Comparison of ENCODE assay signal across 10 mouse cellular contexts in genomic region chr17:34261502-34261901, GRCm38 (mm10). TPM values are rescaled to one million over a fixed set of nuclear protein-coding genes. Genes with fewer than 3 reads are reported as not detected.
DNase-seq lines count a peak whose midpoint lies in the region; ATAC-seq lines count a peak whose summit lies in the region.
"Had no signal": no experiment of that assay in that cellular context is flagged by ENCODE, and none has a peak within 500 bp of the region (broad histone marks: within the 10 kb centered on the region; RNA-seq: fewer than 3 reads in every experiment).

No protein-coding gene starts in this region.

- H3K4me3 ChIP-seq in intestine, embryonic 16.5 days (ENCODE audit: low read length), result no peak overlapping the region
- H3K4me3 ChIP-seq: liver, embryonic 15.5 days had no signal

- 30% methylated on average over 4 of the region's 4 CpGs for WGBS in intestine, embryonic 16.5 days

- H3K27me3 ChIP-seq in intestine, embryonic 16.5 days (replicated peaks; ENCODE audit: control insufficient read depth, insufficient read depth, low read length), result peaks cover 19% of the 10 kb centered on the region; the same call in 1 of the 2 replicates

- peak; percentile 83 to 86 for DNase-seq in heart, adult 18-20 months
- no peak for DNase-seq in heart, postnatal 25 days (ENCODE audit: low spot score)
- DNase-seq in cerebellum, adult 8-10 months, result peak; percentile 19
- DNase-seq in gastrocnemius, adult 8-10 months (ENCODE audit: low spot score in 2 of 2), result peak; percentile 9 to 32
- DNase-seq in left cerebral cortex, postnatal 14 days (ENCODE audit: low spot score in 2 of 2), result peak; percentile 85 to 92
- DNase-seq in naive thymus-derived CD4-positive, alpha-beta T cell, adult 2 months (ENCODE audit: low read depth), result peak; percentile 91
- DNase-seq in spleen, postnatal 36 days (ENCODE audit: low spot score in 2 of 2), result peak; percentile 90 to 93

- ATAC-seq in intestine, embryonic 16.5 days, result peak; percentile 58

- no peaks in the 10 kb centered on the region for H3K36me3 ChIP-seq in intestine, embryonic 16.5 days (ENCODE audit: control insufficient read depth, insufficient read depth, low read length)
- H3K36me3 ChIP-seq: G1E; liver, embryonic 15.5 days had no signal

- no peak overlapping the region for H3K4me2 ChIP-seq in intestine, embryonic 16.5 days (ENCODE audit: low read depth, low read length)
- H3K4me2 ChIP-seq: liver, embryonic 15.5 days had no signal

- no peak overlapping the region for H3K9ac ChIP-seq in intestine, embryonic 16.5 days (ENCODE audit: low read depth, low read length)
- H3K9ac ChIP-seq: liver, embryonic 15.5 days had no signal

- peaks cover 8% of the 10 kb centered on the region; the same call in 1 of the 2 replicates for H3K4me1 ChIP-seq in intestine, embryonic 16.5 days (ENCODE audit: control insufficient read depth, insufficient read depth, low read length)

- no peak overlapping the region for H3K27ac ChIP-seq in intestine, embryonic 16.5 days (ENCODE audit: low read length)
- H3K27ac ChIP-seq: liver, embryonic 15.5 days had no signal

- H3K9me3 ChIP-seq in intestine, embryonic 16.5 days (ENCODE audit: control insufficient read depth, low read length), result no peaks in the 10 kb centered on the region
- H3K9me3 ChIP-seq: liver, embryonic 15.5 days had no signal

- intact Hi-C loops in heart, postnatal 25 days (cut with DNase I), result loop anchor here (5.0 kb wide), 1 partner anchor 46 kb away; the partner anchor contains the start of gene H2-Eb1
- intact Hi-C loops in left cerebral cortex, postnatal 14 days (cut with DNase I), result no loop called here

RNA-seq across cellular contexts. Expression of gene H2-Ab1, which starts 4.0 kb away (rescaled TPM):
- total RNA-seq in heart, adult 18-20 months (2021), result 10 to 100 TPM; 36.6 to 43.8 TPM
- 10 to 100 TPM in 1 of 2 experiments, 1 to 10 TPM in 1; 9.2 to 12.6 TPM for total RNA-seq in heart, postnatal 25 days (2021)
- 1 to 10 TPM; 2.3 to 4.7 (median 3.9) TPM for total RNA-seq in gastrocnemius, adult 8-10 months (2022)
- polyA plus RNA-seq in intestine, embryonic 16.5 days (2015; fragmentation: Nextera tagmentation; extraction: Ambion mirVana), result 28.5 and 30.9 TPM in 2 replicates
- 1 to 10 TPM; 1.1 to 2.1 TPM for total RNA-seq in left cerebral cortex, postnatal 14 days (2021)

RNA-seq across cellular contexts. Expression of gene H2-Ob, which starts 22.8 kb away (rescaled TPM):
- total RNA-seq in heart, adult 18-20 months (2021), result 1 to 10 TPM in 1 of 2 experiments, under 1 TPM in 1; 0.77 to 5.7 TPM
- total RNA-seq in heart, postnatal 25 days (2021), result 1 to 10 TPM in 1 of 2 experiments, under 1 TPM in 1; 0.70 to 1.5 TPM
- total RNA-seq in gastrocnemius, adult 8-10 months (2022), result under 1 TPM in 1 of 4 experiments, not detected in 3; 0.10 TPM
- polyA plus RNA-seq in intestine, embryonic 16.5 days (2015; fragmentation: Nextera tagmentation; extraction: Ambion mirVana), result 0.15 and 0.21 TPM in 2 replicates
- under 1 TPM in 1 of 2 experiments, not detected in 1; 0.15 TPM for total RNA-seq in left cerebral cortex, postnatal 14 days (2021)
- polyA plus RNA-seq: G1E had no signal

RNA-seq across cellular contexts. Expression of gene H2-Aa, which starts 26.1 kb away (rescaled TPM):
- total RNA-seq in heart, adult 18-20 months (2021), result 10 to 100 TPM; 52.0 to 53.2 TPM
- 10 to 100 TPM; 13.9 to 14.3 TPM for total RNA-seq in heart, postnatal 25 days (2021)
- 1 to 10 TPM; 3.1 to 4.1 (median 3.5) TPM for total RNA-seq in gastrocnemius, adult 8-10 months (2022)
- polyA plus RNA-seq in intestine, embryonic 16.5 days (2015; fragmentation: Nextera tagmentation; extraction: Ambion mirVana), result 15.7 and 17.5 TPM in 2 replicates
- 1 to 10 TPM; 1.6 to 1.7 TPM for total RNA-seq in left cerebral cortex, postnatal 14 days (2021)
- total RNA-seq: G1E had no signal
- polyA plus RNA-seq: G1E had no signal

RNA-seq across cellular contexts. Expression of gene H2-Eb1, which starts 44.2 kb away (rescaled TPM):
- 10 to 100 TPM; 54.9 to 60.2 TPM for total RNA-seq in heart, adult 18-20 months (2021)
- total RNA-seq in heart, postnatal 25 days (2021), result 10 to 100 TPM; 13.4 to 14.8 TPM
- total RNA-seq in gastrocnemius, adult 8-10 months (2022), result 1 to 10 TPM; 2.6 to 6.3 (median 3.7) TPM
- 11.0 and 11.1 TPM in 2 replicates for polyA plus RNA-seq in intestine, embryonic 16.5 days (2015; fragmentation: Nextera tagmentation; extraction: Ambion mirVana)
- 1 to 10 TPM in 1 of 2 experiments, under 1 TPM in 1; 0.99 to 2.4 TPM for total RNA-seq in left cerebral cortex, postnatal 14 days (2021)
- total RNA-seq: G1E had no signal
- polyA plus RNA-seq: G1E had no signal

RNA-seq across cellular contexts. Expression of gene Tap2, which starts 58.2 kb away (rescaled TPM):
- total RNA-seq in heart, adult 18-20 months (2021), result 10 to 100 TPM; 25.3 to 33.3 TPM
- total RNA-seq in heart, postnatal 25 days (2021), result 10 to 100 TPM; 21.2 to 22.0 TPM
- 1 to 10 TPM; 5.1 to 7.6 (median 6.7) TPM for total RNA-seq in gastrocnemius, adult 8-10 months (2022)
- polyA plus RNA-seq in intestine, embryonic 16.5 days (2015; fragmentation: Nextera tagmentation; extraction: Ambion mirVana), result 7.2 and 9.1 TPM in 2 replicates
- total RNA-seq in left cerebral cortex, postnatal 14 days (2021), result 1 to 10 TPM; 3.1 to 5.0 TPM
